Comparison of ENCODE assay signal across 19 mouse cellular contexts in the genomic region with DNA sequence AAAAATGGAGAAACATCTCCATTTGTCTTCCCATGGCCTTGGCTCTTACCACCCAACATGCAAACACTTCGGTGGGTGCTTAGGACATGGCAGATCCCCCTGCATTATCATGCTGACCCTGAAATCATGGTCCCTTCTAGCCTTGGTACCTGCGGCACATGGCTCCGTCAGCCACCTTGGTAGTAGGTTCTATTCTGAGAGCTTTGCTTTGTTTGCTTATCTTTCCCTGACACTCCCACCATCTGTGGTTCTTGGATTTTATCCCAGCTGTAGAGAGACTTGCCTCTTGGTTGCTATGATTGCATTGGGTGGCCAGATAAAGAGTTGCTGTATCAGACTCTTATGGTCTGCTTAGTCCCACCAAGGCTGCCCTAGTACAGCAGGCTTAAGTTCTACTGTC. TPM values are rescaled to one million over a fixed set of nuclear protein-coding genes. Genes with fewer than 3 reads are reported as not detected.
DNase-seq lines count a peak whose midpoint lies in the region; ATAC-seq and TF ChIP-seq lines count a peak whose summit lies in the region.
"Had no signal": no experiment of that assay in that cellular context is flagged by ENCODE, and none has a peak within 500 bp of the region (broad histone marks: within the 10 kb centered on the region; RNA-seq: fewer than 3 reads in every experiment).

No protein-coding gene starts in this region.

- no peak overlapping the region for H3K4me3 ChIP-seq in layer of hippocampus, adult 2 months
- no peak overlapping the region for H3K4me3 ChIP-seq in intestine, embryonic 15.5 days (replicated peaks)
- H3K4me3 ChIP-seq: embryonic facial prominence, embryonic 15.5 days; hindbrain, embryonic 13.5 days; limb, embryonic 12.5 days; liver, embryonic 15.5 days; midbrain, embryonic 15.5 days had no signal

- H3K9ac ChIP-seq in intestine, embryonic 15.5 days = no peak overlapping the region
- H3K9ac ChIP-seq: embryonic facial prominence, embryonic 15.5 days; hindbrain, embryonic 13.5 days; limb, embryonic 12.5 days; liver, embryonic 15.5 days; midbrain, embryonic 15.5 days had no signal

- peak overlapping the region; percentile 28; the same call in 1 of the 2 replicates for H3K27ac ChIP-seq in layer of hippocampus, adult 2 months
- no peak overlapping the region for H3K27ac ChIP-seq in intestine, embryonic 15.5 days
- H3K27ac ChIP-seq: embryonic facial prominence, embryonic 15.5 days; hindbrain, embryonic 13.5 days; limb, embryonic 12.5 days; liver, embryonic 15.5 days; macrophage; midbrain, embryonic 15.5 days had no signal

- WGBS in intestine, embryonic 15.5 days = 88% methylated on average over 3 of the region's 3 CpGs

- ATAC-seq in intestine, embryonic 15.5 days = no peak
- ATAC-seq: forebrain, embryonic 16.5 days; midbrain, embryonic 15.5 days had no signal

- DNase-seq in layer of hippocampus, adult 2 months (ENCODE audit: low spot score in 2 of 2) = peak in 1 of 2 experiments; percentile 52
- no peak for DNase-seq in layer of hippocampus, postnatal 36 days
- peak; percentile 40 to 44 for DNase-seq in right cerebral cortex, adult 2 months (ENCODE audit: low spot score in 2 of 2)
- no peak for DNase-seq in right cerebral cortex, postnatal 4 days
- DNase-seq in cerebellum, adult 9-11 months = peak; percentile 85
- no peak for DNase-seq in ovary, postnatal 14 days (ENCODE audit: low spot score)
- DNase-seq: adrenal gland, postnatal 36 days; gastrocnemius, postnatal 36 days; kidney, adult 8-10 months; kidney, postnatal 4 days; thymus, adult 2 months had no signal

- H3K36me3 ChIP-seq in intestine, embryonic 15.5 days = no peaks in the 10 kb centered on the region
- H3K36me3 ChIP-seq: embryonic facial prominence, embryonic 15.5 days; hindbrain, embryonic 13.5 days; limb, embryonic 12.5 days; liver, embryonic 15.5 days; midbrain, embryonic 15.5 days had no signal

- 0 out of 2 replicates have a peak, but pooled peaks cover 4% of the 10 kb centered on the region for H3K4me1 ChIP-seq in intestine, embryonic 15.5 days (replicated peaks)
- H3K4me1 ChIP-seq: embryonic facial prominence, embryonic 15.5 days; liver, embryonic 15.5 days had no signal

- no peak for TF ChIP-seq CTCF in layer of hippocampus, adult 2 months (conservative IDR thresholded peaks at IDR 0.05)

- no peak overlapping the region for H3K4me2 ChIP-seq in intestine, embryonic 15.5 days (replicated peaks)
- H3K4me2 ChIP-seq: embryonic facial prominence, embryonic 15.5 days; hindbrain, embryonic 13.5 days; limb, embryonic 12.5 days; liver, embryonic 15.5 days; midbrain, embryonic 15.5 days had no signal

- no peaks in the 10 kb centered on the region for H3K27me3 ChIP-seq in intestine, embryonic 15.5 days (replicated peaks)
- H3K27me3 ChIP-seq: embryonic facial prominence, embryonic 15.5 days; hindbrain, embryonic 13.5 days; limb, embryonic 12.5 days; liver, embryonic 15.5 days; midbrain, embryonic 15.5 days had no signal

- H3K9me3 ChIP-seq in intestine, embryonic 15.5 days = no peaks in the 10 kb centered on the region
- H3K9me3 ChIP-seq: embryonic facial prominence, embryonic 15.5 days; hindbrain, embryonic 13.5 days; limb, embryonic 12.5 days; liver, embryonic 15.5 days; midbrain, embryonic 15.5 days had no signal

RNA-seq across cellular contexts. Expression of gene Slc7a14, which starts 46.6 kb away (rescaled TPM):
- 10 to 100 TPM; 94.4 to 97.3 TPM for total RNA-seq in layer of hippocampus, adult 2 months (2021)
- 10 to 100 TPM; 85.1 to 89.4 TPM for total RNA-seq in layer of hippocampus, postnatal 36 days (2021)
- polyA plus RNA-seq in intestine, embryonic 15.5 days (2015; fragmentation: Nextera tagmentation; extraction: Ambion mirVana) = 0.92 and 0.99 TPM in 2 replicates
- polyA plus RNA-seq: macrophage had no signal

Comparison
In these comparisons a context has a peak if more than half of its experiments do, and no peak if none do; other contexts are left out.
1. DNase-seq: peak in right cerebral cortex, adult 2 months (2 of 2) and cerebellum, adult 9-11 months (single experiment); none in layer of hippocampus, postnatal 36 days (0 of 2), right cerebral cortex, postnatal 4 days (single experiment) and ovary, postnatal 14 days (single experiment).